Mouse (Mus musculus) neural tube, embryonic 15.5 days (tissue): ENCODE measurements around the gene Ppdpf. TPM values are rescaled to one million over a fixed set of nuclear protein-coding genes. Genes with fewer than 3 reads are reported as not detected.
A peak's percentile ranks its signal among the peaks of the same experiment; 100 is the strongest.

ENCODE experiments used
- ATAC-seq: fragments of 200-750 bp; cut with Nextera tagmentation; 2 replicates; pipeline ENCODE4 v1.8.0; 2017; ENCODE audit warnings: mild to moderate bottlenecking, moderate TSS enrichment, moderate library complexity; ENCODE audit not compliant: low FRiP score
- H3K27ac ChIP-seq: fragments of 300-500 bp; sonication (generic); replicated peaks from 2 replicates; pipeline ENCODE4 v1.5.1; 2015; ENCODE audit warnings: mild to moderate bottlenecking, inconsistent platforms
- H3K27me3 ChIP-seq: fragments of 300-500 bp; sonication (generic); replicated peaks from 2 replicates; pipeline ENCODE4 v1.6.1; 2015; ENCODE audit warnings: inconsistent platforms
- H3K36me3 ChIP-seq: fragments of 300-500 bp; sonication (generic); 2 replicates; pipeline ENCODE4 v1.6.1; 2015; ENCODE audit warnings: inconsistent platforms
- H3K4me1 ChIP-seq: fragments of 300-500 bp; sonication (generic); 2 replicates; pipeline ENCODE4 v1.6.1; 2015; ENCODE audit warnings: inconsistent platforms
- H3K4me2 ChIP-seq: fragments of 300-500 bp; sonication (generic); 2 replicates; pipeline ENCODE4 v1.6.1; 2015; ENCODE audit warnings: inconsistent platforms, mild to moderate bottlenecking, moderate library complexity
- H3K4me3 ChIP-seq: fragments of 300-500 bp; sonication (generic); replicated peaks from 2 replicates; pipeline ENCODE4 v1.5.1; 2015; ENCODE audit warnings: mild to moderate bottlenecking, inconsistent platforms
- H3K9ac ChIP-seq: fragments of 300-500 bp; sonication (generic); replicated peaks from 2 replicates; pipeline ENCODE4 v1.6.1; 2015; ENCODE audit warnings: mild to moderate bottlenecking, inconsistent platforms
- H3K9me3 ChIP-seq: fragments of 300-500 bp; sonication (generic); replicated peaks from 2 replicates; pipeline ENCODE4 v1.6.1; 2016; ENCODE audit warnings: inconsistent platforms
- WGBS: fragments of 180-500 bp; shearing (Covaris S2); methylation state at CpG from one replicate; pipeline ENCODE4 v1.1.7; 2015; ENCODE audit warnings: mixed read lengths; 5-methylcytosine and 5-hydroxymethylcytosine counted together
- polyA plus RNA-seq: library from polyadenylated mRNA; unstranded; fragments of >200 nt; fragmentation: Nextera tagmentation; extraction: Ambion mirVana; gene quantifications from 2 replicates; pipeline ENCODE4 v1.2.1, GENCODE M21; 2015

Gene Ppdpf
- polyA plus RNA-seq, 1 experiment from 2014 or later = 401 TPM

GRCm38 (mm10) chr2:181153131-181153530, 33.9 kb upstream of the Ppdpf start:
- Histone ChIP-seq H3K9me3 (no peaks in the 10 kb centered on the region), H3K4me2 (no peak overlapping the region), H3K27ac (no peak overlapping the region), H3K27me3 (peaks cover 16% of the 10 kb centered on the region; the same call in 1 of the 2 replicates), H3K4me3 (no peak overlapping the region), H3K9ac (no peak overlapping the region), H3K36me3 (peaks cover 28% of the 10 kb centered on the region), H3K4me1 (peaks cover 40% of the 10 kb centered on the region)
- no peak for ATAC-seq
- 94% methylated on average over 1 of the region's 1 CpGs for WGBS

- Histone ChIP-seq H3K9me3 (no peaks in the 10 kb centered on the region), H3K4me2 (peak overlapping the region; percentile 70; the same call in 1 of the 2 replicates), H3K36me3 (peaks cover 24% of the 10 kb centered on the region), H3K4me3 (no peak overlapping the region), H3K9ac (no peak overlapping the region), H3K27me3 (peaks cover 16% of the 10 kb centered on the region; the same call in 1 of the 2 replicates), H3K4me1 (peaks cover 38% of the 10 kb centered on the region), H3K27ac (no peak overlapping the region)
- no peak for ATAC-seq
- WGBS = 4% methylated on average over 1 of the region's 1 CpGs
These were observed 33.2 kb upstream of the Ppdpf start for GRCm38 (mm10) chr2:181153837-181154236.

GRCm38 (mm10) chr2:181154361-181154760, 32.7 kb upstream of the Ppdpf start:
- peak overlapping the region; percentile 60 for H3K4me3 ChIP-seq
- H3K4me1 ChIP-seq = peaks cover 43% of the 10 kb centered on the region
- no peak for ATAC-seq
- peaks cover 22% of the 10 kb centered on the region for H3K36me3 ChIP-seq
- WGBS = 90% methylated on average over 3 of the region's 3 CpGs
- no peaks in the 10 kb centered on the region for H3K9me3 ChIP-seq
- peak overlapping the region; percentile 70 for H3K4me2 ChIP-seq
- H3K27ac ChIP-seq = no peak overlapping the region
- H3K27me3 ChIP-seq = peaks cover 16% of the 10 kb centered on the region; the same call in 1 of the 2 replicates
- no peak overlapping the region for H3K9ac ChIP-seq

GRCm38 (mm10) chr2:181154831-181155415, 32.1 kb upstream of the Ppdpf start:
- peak overlapping the region; percentile 70 for H3K4me2 ChIP-seq
- peaks cover 49% of the 10 kb centered on the region for H3K4me1 ChIP-seq
- peak overlapping the region; percentile 60 for H3K4me3 ChIP-seq
- H3K36me3 ChIP-seq = peaks cover 21% of the 10 kb centered on the region
- no peak overlapping the region for H3K9ac ChIP-seq
- H3K27ac ChIP-seq = no peak overlapping the region
- peaks cover 12% of the 10 kb centered on the region; the same call in 1 of the 2 replicates for H3K27me3 ChIP-seq
- 77% methylated on average over 8 of the region's 8 CpGs for WGBS
- no peaks in the 10 kb centered on the region for H3K9me3 ChIP-seq
- no peak for ATAC-seq

- 66% methylated on average over 4 of the region's 4 CpGs for WGBS
- Histone ChIP-seq H3K4me1 (peaks cover 55% of the 10 kb centered on the region), H3K9ac (peak overlapping the region; percentile 56), H3K9me3 (no peaks in the 10 kb centered on the region), H3K36me3 (peaks cover 13% of the 10 kb centered on the region), H3K4me3 (peak overlapping the region; percentile 60), H3K27ac (peak overlapping the region; percentile 90), H3K27me3 (peaks cover 8% of the 10 kb centered on the region; the same call in 1 of the 2 replicates), H3K4me2 (peak overlapping the region; percentile 70)
- ATAC-seq = peak; percentile 6; the same call in 1 of the 2 replicates
These were observed 31.2 kb upstream of the Ppdpf start for GRCm38 (mm10) chr2:181155801-181156200.

GRCm38 (mm10) chr2:181156248-181157121, 30.6 kb upstream of the Ppdpf start, which contains the start of gene Eef1a2:
Eef1a2 (minus strand) TSS chr2:181157014.
- Histone ChIP-seq H3K27me3 (peaks cover 8% of the 10 kb centered on the region; the same call in 1 of the 2 replicates), H3K4me1 (peaks cover 55% of the 10 kb centered on the region), H3K4me3 (peak within 1 kb of the TSS; percentile 60), H3K4me2 (peak within 1 kb of the TSS; percentile 70), H3K9ac (peak within 1 kb of the TSS; percentile 56), H3K27ac (peak within 1 kb of the TSS; percentile 90), H3K36me3 (peaks cover 12% of the 10 kb centered on the region), H3K9me3 (no peaks in the 10 kb centered on the region)
- 3% methylated on average over 55 of the region's 55 CpGs for WGBS
- ATAC-seq = peak; percentile 81

- Histone ChIP-seq H3K9ac (peak overlapping the region; percentile 56), H3K9me3 (no peaks in the 10 kb centered on the region), H3K27ac (peak overlapping the region; percentile 90), H3K27me3 (peaks cover 8% of the 10 kb centered on the region; the same call in 1 of the 2 replicates), H3K4me2 (peak overlapping the region; percentile 70), H3K4me1 (peaks cover 55% of the 10 kb centered on the region), H3K36me3 (peaks cover 12% of the 10 kb centered on the region), H3K4me3 (peak overlapping the region; percentile 60)
- 0 out of 2 replicates have a peak, but pooled peaks have one; percentile 0 for ATAC-seq
- 78% methylated on average over 4 of the region's 4 CpGs for WGBS
These were observed 29.9 kb upstream of the Ppdpf start for GRCm38 (mm10) chr2:181157180-181157579.

- 81% methylated on average over 6 of the region's 6 CpGs for WGBS
- ATAC-seq = no peak
- H3K27me3 ChIP-seq = peaks cover 4% of the 10 kb centered on the region; the same call in 1 of the 2 replicates
- no peak overlapping the region for H3K4me3 ChIP-seq
- peaks cover 55% of the 10 kb centered on the region for H3K4me1 ChIP-seq
- H3K36me3 ChIP-seq = peaks cover 7% of the 10 kb centered on the region
- H3K9me3 ChIP-seq = no peaks in the 10 kb centered on the region
- peak overlapping the region; percentile 70 for H3K4me2 ChIP-seq
- H3K27ac ChIP-seq = peak overlapping the region; percentile 90
- H3K9ac ChIP-seq = peak overlapping the region; percentile 56; the same call in 1 of the 2 replicates
These were observed 29.2 kb upstream of the Ppdpf start for GRCm38 (mm10) chr2:181157716-181158302.

GRCm38 (mm10) chr2:181158471-181158870, 28.6 kb upstream of the Ppdpf start:
- no peak for ATAC-seq
- WGBS = 89% methylated on average over 2 of the region's 2 CpGs
- H3K36me3 ChIP-seq = no peaks in the 10 kb centered on the region; the same call in 1 of the 2 replicates
- H3K4me2 ChIP-seq = no peak overlapping the region
- H3K27me3 ChIP-seq = no peaks in the 10 kb centered on the region; the same call in 1 of the 2 replicates
- no peak overlapping the region for H3K4me3 ChIP-seq
- no peaks in the 10 kb centered on the region for H3K9me3 ChIP-seq
- H3K27ac ChIP-seq = no peak overlapping the region
- H3K4me1 ChIP-seq = peaks cover 55% of the 10 kb centered on the region
- H3K9ac ChIP-seq = no peak overlapping the region

GRCm38 (mm10) chr2:181159091-181159514, 27.9 kb upstream of the Ppdpf start:
- no peak for ATAC-seq
- 53% methylated on average over 7 of the region's 7 CpGs for WGBS
- no peaks in the 10 kb centered on the region for H3K9me3 ChIP-seq
- no peak overlapping the region for H3K4me2 ChIP-seq
- no peak overlapping the region for H3K9ac ChIP-seq
- H3K27ac ChIP-seq = peak overlapping the region; percentile 69
- no peak overlapping the region for H3K4me3 ChIP-seq
- H3K36me3 ChIP-seq = no peaks in the 10 kb centered on the region
- H3K27me3 ChIP-seq = no peaks in the 10 kb centered on the region
- H3K4me1 ChIP-seq = peaks cover 55% of the 10 kb centered on the region

- H3K27me3 ChIP-seq = no peaks in the 10 kb centered on the region
- no peak overlapping the region for H3K4me3 ChIP-seq
- ATAC-seq = peak; percentile 76
- H3K4me2 ChIP-seq = peak overlapping the region; percentile 19; the same call in 1 of the 2 replicates
- H3K36me3 ChIP-seq = no peaks in the 10 kb centered on the region
- H3K9ac ChIP-seq = no peak overlapping the region
- H3K4me1 ChIP-seq = peaks cover 48% of the 10 kb centered on the region
- WGBS = 0% methylated on average over 2 of the region's 2 CpGs
- H3K9me3 ChIP-seq = no peaks in the 10 kb centered on the region
- peak overlapping the region; percentile 69 for H3K27ac ChIP-seq
These were observed 27.3 kb upstream of the Ppdpf start for GRCm38 (mm10) chr2:181159771-181160170.
